Mouse (Mus musculus) v-Abl transformed pro-B cells (cell line): ENCODE measurements around the gene Olfr522.

ENCODE experiments used
- in situ Hi-C, 2 experiments: fragments of 400-800 bp; cut with MboI; formaldehyde crosslinking; loops; one replicate each; pipeline ENCODE4 v1.15.1; 2025; ENCODE audit not compliant: unreplicated experiment in 2 of 2

Gene Olfr522

DNA sequence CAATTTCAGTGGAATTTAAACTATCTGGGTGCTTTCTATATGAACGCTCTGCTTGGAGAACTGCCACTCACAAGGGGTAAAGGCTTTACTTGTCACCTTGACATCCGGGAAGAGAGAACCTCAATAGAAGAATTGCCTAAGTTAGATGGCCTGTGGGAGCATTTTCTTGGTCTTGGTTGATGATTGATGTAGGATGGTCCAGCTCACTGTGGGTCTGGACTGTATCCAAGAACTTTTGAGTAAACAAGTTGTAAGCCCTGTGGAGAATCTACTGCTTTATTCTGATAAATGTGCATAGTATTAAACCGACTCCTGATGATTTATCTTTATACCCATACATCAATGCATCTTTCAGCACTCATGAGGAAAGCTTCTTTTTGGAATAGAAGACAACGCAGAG is 4.8 kb upstream of the Olfr522 start:
- in situ Hi-C loops: loop anchor here in 1 of 2 experiments (25.0 kb wide), 1 partner anchor 618 kb away; the partner anchor contains the start of gene Syce1

DNA sequence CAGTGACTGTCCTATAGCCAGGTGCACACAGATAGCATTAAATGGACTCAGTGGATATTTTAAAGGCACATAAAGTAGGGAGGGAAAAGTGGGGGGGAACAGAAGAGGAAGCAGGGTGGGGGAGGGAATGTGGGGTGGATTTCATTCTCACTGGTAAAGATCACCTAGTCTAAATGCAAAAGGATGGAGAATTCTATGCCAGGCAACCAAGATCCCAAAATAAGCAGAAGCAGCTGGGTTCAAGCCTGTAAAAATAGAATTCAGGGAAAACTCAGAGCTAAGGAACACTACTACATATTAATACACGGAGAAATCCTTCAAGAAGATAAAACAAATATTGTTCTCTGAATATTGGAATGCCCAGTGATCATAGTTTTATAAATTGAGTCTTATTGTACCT is 3.4 kb upstream of the Olfr522 start:
- in situ Hi-C loops: loop anchor here in 1 of 2 experiments (25.0 kb wide), 1 partner anchor 619 kb away; the partner anchor contains the start of gene Syce1

DNA sequence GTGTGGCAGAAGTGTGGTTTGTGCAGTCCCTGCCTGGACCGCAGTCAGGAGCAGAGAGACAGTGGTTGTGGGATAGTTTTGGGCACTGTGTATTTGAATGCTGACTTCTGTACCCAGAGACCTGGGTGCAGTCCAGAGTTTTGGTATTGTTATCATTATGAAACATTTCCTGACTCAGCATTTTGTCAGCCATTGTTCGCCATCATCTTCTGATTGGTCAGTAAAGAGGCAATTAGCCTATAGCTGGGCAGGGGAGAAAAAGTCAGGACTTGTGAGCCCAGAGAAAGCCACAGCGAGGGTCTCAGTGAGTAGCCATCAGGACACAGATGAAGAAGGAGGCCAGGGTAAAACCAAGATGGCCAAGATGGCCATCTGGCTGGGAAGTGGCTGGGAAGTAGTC is 4.2 kb downstream of the Olfr522 start:
- in situ Hi-C loops: loop anchor here in 1 of 2 experiments (25.0 kb wide), 1 partner anchor 627 kb away; the partner anchor contains the start of gene Syce1

- in situ Hi-C loops: loop anchor here (10.0 to 25.0 kb wide), 2 partner anchors 180 to 633 kb away; partner anchors contain the start of genes 6430531B16Rik (in 1 of the 2) and Syce1 (in 1 of the 2)
These were observed 10.2 kb downstream of the Olfr522 start, which contains the start of gene Sprn for GRCm38 (mm10) chr7:140154218-140154927. TSS of gene Sprn (minus strand) at chr7:140154877.

DNA sequence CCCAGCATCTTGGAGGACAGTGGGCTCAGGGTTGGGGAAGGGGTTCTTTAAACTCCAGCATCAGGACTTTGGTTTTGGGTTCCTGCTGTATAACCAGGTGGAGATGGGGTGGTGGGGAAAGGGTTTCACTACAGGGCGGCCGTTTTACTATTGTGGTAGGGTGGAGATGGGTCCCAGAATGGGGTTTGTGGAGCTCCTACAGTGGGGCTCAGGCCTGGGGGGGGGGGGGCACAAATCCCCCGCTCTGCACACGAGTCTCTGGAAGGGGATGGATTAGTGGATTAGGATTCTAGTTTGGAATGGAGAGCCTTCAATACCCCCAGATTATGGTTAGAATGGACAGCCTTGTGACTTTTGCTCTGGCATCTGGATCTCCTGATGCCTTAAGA is 10.7 kb downstream of the Olfr522 start:
- in situ Hi-C loops: loop anchor here (10.0 to 25.0 kb wide), 2 partner anchors 179 to 633 kb away; partner anchors contain the start of genes 6430531B16Rik (in 1 of the 2) and Syce1 (in 1 of the 2)

- in situ Hi-C loops: loop anchor here (10.0 to 25.0 kb wide), 2 partner anchors 179 to 634 kb away; partner anchors contain the start of genes 6430531B16Rik (in 1 of the 2) and Syce1 (in 1 of the 2)
These were observed 11.2 kb downstream of the Olfr522 start for GRCm38 (mm10) chr7:140153383-140153782.

- in situ Hi-C loops: loop anchor here (5.0 to 25.0 kb wide), 4 partner anchors 62 to 1918 kb away; partner anchors contain the start of genes Caly (in 2 of the 2), Inpp5a (in 1 of the 2) and Mob2 (in 1 of the 2)
These were observed 20.0 kb downstream of the Olfr522 start for GRCm38 (mm10) chr7:140144550-140144949.

DNA sequence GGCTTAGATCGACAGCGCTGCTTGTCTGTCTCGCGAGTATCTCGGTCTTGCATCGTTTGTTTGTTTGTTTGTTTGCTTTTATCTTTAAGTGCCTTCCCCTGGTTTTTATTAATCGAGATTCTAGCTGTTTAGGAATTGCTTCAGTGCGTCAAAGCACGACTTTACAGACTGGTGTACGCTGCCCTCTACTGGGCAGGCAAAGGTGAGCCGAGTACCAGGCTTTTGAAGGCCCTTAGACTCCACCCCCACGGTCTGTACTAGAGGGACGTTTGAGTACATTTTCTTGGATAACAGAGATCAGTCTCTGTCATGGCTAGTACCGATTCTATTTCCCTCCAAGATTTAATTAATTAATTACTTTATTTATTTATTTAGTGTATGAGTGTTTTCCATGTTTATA is 23.2 kb downstream of the Olfr522 start:
- in situ Hi-C loops: loop anchor here (5.0 to 25.0 kb wide), 4 partner anchors 59 to 1921 kb away; partner anchors contain the start of genes Caly (in 2 of the 2), Inpp5a (in 1 of the 2) and Mob2 (in 1 of the 2)

DNA sequence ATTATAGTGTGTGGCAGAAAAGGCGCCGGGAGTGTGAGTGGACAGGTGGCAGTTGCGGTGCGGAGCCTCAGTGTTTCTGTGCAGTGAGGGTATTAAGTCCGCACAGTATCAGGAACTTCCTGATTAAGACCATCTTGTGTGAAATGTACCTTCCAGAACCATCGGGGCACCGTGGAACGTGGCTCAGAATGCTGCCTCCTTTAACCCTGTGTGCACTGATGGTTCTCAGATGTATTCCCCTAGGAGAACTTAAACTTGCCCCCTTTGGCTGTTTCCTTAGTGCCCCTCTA is 26.6 kb downstream of the Olfr522 start:
- in situ Hi-C loops: loop anchor here in 1 of 2 experiments (25.0 kb wide), 2 partner anchors 751 to 1924 kb away; partner anchors contain the start of genes Inpp5a and Mob2

GRCm38 (mm10) chr7:140137135-140138020 is 27.2 kb downstream of the Olfr522 start, which contains the start of gene Mtg1:
TSS of gene Mtg1 (plus strand) at chr7:140137564.
- in situ Hi-C loops: loop anchor here in 1 of 2 experiments (25.0 kb wide), 2 partner anchors 750 to 1925 kb away; partner anchors contain the start of genes Inpp5a and Mob2

- in situ Hi-C loops: loop anchor here in 1 of 2 experiments (25.0 kb wide), 2 partner anchors 748 to 1927 kb away; partner anchors contain the start of genes Inpp5a and Mob2
These were observed 29.3 kb downstream of the Olfr522 start for GRCm38 (mm10) chr7:140135106-140135770.

DNA sequence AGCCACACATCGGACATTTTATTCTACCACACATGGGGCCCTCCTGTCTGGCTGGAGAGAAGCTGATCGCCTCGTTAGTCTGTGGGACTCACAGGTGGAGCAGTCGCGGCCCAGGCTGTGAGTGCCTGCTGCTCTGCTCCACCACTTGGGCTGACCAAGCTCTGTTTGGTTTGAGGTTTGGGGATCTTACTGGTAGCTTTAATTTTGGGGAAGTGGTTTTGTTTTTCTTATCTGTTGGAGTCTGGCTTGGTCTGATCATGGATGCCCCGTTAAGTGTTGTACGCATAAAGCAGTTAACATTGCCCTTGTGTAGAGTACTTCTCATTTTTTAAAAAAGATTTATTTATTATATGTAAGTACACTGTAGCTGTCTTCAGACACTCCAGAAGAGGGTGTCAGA is 30.5 kb downstream of the Olfr522 start:
- in situ Hi-C loops: loop anchor here in 1 of 2 experiments (25.0 kb wide), 2 partner anchors 747 to 1928 kb away; partner anchors contain the start of genes Inpp5a and Mob2

DNA sequence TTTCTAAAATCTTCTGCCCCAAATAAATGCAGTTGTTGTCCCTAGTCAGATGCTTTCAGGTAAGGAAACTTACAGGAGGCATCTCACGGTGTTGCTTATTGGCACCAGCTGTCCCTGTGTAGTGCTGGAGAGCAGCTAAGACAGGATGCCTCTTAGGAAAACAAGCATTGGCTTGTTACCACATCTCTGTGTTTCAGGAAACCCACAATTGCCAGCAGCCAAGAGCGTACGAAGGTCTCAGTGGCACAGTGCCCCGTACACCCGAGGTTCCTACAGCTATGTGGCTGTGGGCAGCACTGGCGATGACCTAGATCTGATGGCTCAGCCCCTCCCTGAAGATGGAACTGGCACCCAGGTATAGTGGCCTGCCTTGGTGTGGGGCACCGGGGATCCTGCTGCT is 32.4 kb downstream of the Olfr522 start:
- in situ Hi-C loops: loop anchor here in 1 of 2 experiments (25.0 kb wide), 2 partner anchors 745 to 1930 kb away; partner anchors contain the start of genes Inpp5a and Mob2

DNA sequence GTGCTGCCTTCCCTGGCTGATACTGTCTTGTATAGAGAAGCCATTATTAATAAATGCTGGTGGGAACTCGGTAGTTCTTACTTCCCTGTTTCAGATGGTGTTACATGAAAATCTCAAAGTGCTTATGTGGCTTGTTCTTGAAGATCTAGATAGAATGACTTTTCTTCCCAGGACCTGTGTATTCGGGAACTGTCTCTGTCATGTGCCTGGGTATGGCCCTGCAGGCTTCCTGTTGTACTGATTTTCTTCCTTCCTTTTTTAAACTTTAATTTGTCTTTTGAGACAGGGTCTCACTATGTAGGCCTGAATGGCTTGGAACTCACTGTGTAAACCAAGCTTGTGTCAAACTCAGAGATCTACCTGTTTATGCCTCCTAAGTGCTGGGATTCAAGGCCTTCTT is 36.7 kb downstream of the Olfr522 start:
- in situ Hi-C loops: loop anchor here in 1 of 2 experiments (25.0 kb wide), 2 partner anchors 741 to 1934 kb away; partner anchors contain the start of genes Inpp5a and Mob2

DNA sequence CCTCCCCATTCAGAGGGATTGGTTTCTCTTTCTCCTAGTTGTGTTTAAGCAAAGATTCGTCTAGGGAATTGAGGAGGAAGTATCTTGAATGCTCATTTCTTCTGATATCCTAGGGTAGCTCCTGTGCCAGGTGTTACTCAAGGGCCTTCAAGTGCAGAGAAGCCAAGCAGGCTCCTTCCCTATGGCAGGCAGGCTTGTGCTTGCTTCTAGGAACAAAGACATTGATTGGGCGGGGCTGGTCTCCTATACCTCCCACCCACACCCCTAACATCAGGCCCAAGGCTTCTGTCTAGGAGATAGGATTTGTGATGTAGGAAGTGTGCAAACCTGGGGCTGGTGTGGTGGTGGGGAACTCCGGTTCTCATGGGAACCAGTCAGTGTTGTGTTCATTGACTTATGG is 37.6 kb downstream of the Olfr522 start:
- in situ Hi-C loops: loop anchor here in 1 of 2 experiments (25.0 kb wide), 2 partner anchors 740 to 1935 kb away; partner anchors contain the start of genes Inpp5a and Mob2

DNA sequence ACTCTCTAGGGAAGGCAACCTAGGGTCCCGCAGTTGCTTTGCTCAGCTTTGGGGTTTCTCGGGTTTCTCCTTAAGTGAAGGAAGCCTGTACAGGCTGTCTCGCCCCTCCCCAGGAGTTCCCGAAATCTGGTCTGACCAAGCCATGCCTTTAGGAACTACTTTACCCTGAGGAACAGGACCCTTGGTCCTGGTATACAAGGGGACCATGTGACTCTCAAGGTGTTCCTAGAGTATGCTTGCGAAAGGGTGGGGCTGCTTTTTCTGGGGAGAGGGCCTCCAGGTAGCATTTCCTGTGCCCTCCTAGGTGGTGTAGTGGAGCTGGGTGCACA is 38.6 kb downstream of the Olfr522 start:
- in situ Hi-C loops: loop anchor here in 1 of 2 experiments (25.0 kb wide), 2 partner anchors 739 to 1936 kb away; partner anchors contain the start of genes Inpp5a and Mob2

DNA sequence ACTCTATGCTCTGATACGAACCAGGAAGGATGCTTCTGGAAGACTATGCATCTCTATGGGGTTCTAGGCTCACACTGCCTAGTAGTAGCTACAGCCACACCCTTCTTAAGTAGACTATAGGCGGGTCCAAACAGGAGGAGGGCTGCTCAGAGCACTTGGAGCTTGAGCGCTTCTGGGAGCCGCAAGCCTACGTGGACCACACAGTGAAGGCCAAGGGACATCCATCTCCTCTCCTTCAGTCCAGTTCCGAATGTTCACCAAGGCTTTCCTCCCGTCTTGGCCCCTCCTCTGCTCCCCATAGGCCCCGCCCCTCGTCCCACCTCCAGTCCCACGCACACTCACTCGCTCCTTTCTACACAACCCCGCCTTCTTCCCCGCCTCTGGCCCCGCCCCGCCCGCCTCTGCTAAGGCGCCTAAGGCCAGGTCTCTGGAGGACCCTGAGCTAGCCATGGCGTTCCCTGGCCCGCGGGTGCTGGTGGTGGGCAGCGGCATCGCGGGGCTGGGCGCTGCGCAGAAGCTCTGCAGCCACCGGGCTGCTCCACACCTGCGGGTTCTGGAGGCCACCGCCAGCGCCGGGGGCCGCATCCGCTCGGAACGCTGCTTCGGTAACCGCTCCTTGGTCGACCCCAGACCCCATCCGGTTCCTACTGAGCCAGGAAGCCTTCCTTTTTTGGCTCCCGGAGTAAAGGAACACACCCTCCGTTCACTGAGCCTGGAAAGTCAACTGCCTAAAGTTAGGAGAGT is 39.1 kb downstream of the Olfr522 start:
- in situ Hi-C loops: loop anchor here in 1 of 2 experiments (25.0 kb wide), 2 partner anchors 738 to 1937 kb away; partner anchors contain the start of genes Inpp5a and Mob2

DNA sequence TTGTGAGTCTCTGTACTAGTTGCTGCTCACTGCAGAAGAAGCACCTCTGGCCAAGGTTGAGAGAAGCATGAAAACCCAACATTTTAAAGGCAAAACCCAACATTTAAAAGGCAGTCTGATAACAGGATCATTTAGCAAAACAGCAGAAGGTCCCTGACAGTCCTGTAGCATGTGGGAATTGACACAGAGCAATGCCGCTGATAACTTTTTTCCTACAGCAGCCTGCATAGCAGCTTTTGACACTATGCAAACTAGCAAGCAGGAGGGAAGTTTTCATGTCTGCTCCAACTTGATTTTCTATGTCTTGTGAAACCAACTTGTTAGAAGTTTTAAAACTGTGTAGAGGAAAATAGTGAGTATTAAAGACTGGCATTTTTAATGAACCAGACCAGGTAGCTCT is 40.2 kb downstream of the Olfr522 start:
- in situ Hi-C loops: loop anchor here (25.0 kb wide), 2 partner anchors 938 to 1212 kb away; partner anchors contain the start of genes Bnip3 (in 2 of the 2) and B4galnt4 (in 1 of the 2)
